ENCODE assay signal across 19 mouse cellular contexts in the genomic region with DNA sequence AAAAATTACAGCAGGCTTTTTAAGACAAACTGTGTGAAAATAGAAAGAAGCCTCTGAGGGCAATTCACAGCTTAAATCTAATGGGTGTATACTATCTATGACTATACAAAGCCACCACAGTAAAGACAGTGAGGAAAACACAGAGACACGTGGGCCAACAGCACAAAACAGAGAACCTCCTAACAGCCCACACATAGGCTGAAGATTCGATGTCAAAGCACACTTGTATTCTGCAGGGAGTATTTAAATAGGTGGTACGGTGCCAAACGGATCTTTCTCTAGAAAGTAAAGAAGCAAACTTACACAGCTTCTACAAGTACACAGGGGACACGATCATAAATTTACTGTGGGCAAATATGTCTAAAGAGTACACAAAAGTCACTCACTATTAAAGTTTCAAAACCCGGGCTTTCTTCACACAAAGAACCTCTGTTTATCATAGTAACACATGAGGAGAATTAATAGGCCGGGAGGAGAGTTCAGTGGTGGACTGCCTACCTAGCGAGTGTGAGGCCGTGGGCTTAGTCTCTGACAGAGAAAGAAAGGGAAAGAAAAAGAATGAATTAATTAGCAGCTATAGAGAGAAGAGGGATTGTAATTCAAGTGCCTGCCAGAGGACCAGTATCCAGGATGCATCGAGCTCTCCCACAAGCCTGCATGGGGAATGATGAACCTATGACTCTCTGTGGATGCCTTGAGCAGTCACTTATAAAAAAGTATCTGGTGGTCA.
DNase-seq lines count a peak whose midpoint lies in the region; ATAC-seq lines count a peak whose summit lies in the region.
"Had no signal": no experiment of that assay in that cellular context is flagged by ENCODE, and none has a peak within 500 bp of the region (broad histone marks: within the 10 kb centered on the region; RNA-seq: fewer than 3 reads in every experiment).

No protein-coding gene starts in this region.

- no peak overlapping the region for H3K27ac ChIP-seq in forebrain, embryonic 11.5 days (ENCODE audit: low read depth, low read length)
- H3K27ac ChIP-seq in forebrain, embryonic 10.5 days = no peak overlapping the region
- H3K27ac ChIP-seq in hindbrain, embryonic 11.5 days (ENCODE audit: low read depth, low read length) = no peak overlapping the region
- H3K27ac ChIP-seq in midbrain, embryonic 11.5 days (ENCODE audit: low read depth, low read length) = no peak overlapping the region
- H3K27ac ChIP-seq in neural tube, embryonic 14.5 days (ENCODE audit: low read depth, low read length) = no peak overlapping the region
- H3K27ac ChIP-seq: embryonic facial prominence, embryonic 15.5 days; heart, adult 2 months; intestine, embryonic 15.5 days had no signal

- peak; percentile 61 for ATAC-seq in forebrain, embryonic 11.5 days (replicated peaks; ENCODE audit: low FRiP score)
- 0 out of 2 replicates have a peak, but pooled peaks have one; percentile 40 for ATAC-seq in hindbrain, embryonic 11.5 days (ENCODE audit: low FRiP score)
- ATAC-seq in midbrain, embryonic 11.5 days (ENCODE audit: low FRiP score) = peak; percentile 74; the same call in 1 of the 2 replicates
- ATAC-seq in neural tube, embryonic 14.5 days (ENCODE audit: low read depth) = peak; percentile 88
- ATAC-seq: intestine, embryonic 15.5 days had no signal

- H3K4me1 ChIP-seq in forebrain, embryonic 11.5 days (replicated peaks; ENCODE audit: control insufficient read depth, insufficient read depth, low read length) = 0 out of 2 replicates have a peak, but pooled peaks cover 2% of the 10 kb centered on the region
- H3K4me1 ChIP-seq in forebrain, embryonic 10.5 days = peaks cover 12% of the 10 kb centered on the region
- no peaks in the 10 kb centered on the region for H3K4me1 ChIP-seq in hindbrain, embryonic 11.5 days (replicated peaks; ENCODE audit: control insufficient read depth, insufficient read depth, low read length)
- peaks cover 2% of the 10 kb centered on the region; the same call in 1 of the 2 replicates for H3K4me1 ChIP-seq in midbrain, embryonic 11.5 days (ENCODE audit: control insufficient read depth, insufficient read depth, low read length)
- no peaks in the 10 kb centered on the region for H3K4me1 ChIP-seq in neural tube, embryonic 14.5 days (ENCODE audit: control insufficient read depth, insufficient read depth, low read length)

- no peaks in the 10 kb centered on the region for H3K36me3 ChIP-seq in forebrain, embryonic 11.5 days (ENCODE audit: control insufficient read depth, insufficient read depth, low read length)
- no peaks in the 10 kb centered on the region for H3K36me3 ChIP-seq in forebrain, embryonic 10.5 days (replicated peaks)
- no peaks in the 10 kb centered on the region for H3K36me3 ChIP-seq in hindbrain, embryonic 11.5 days (ENCODE audit: control insufficient read depth, insufficient read depth, low read length)
- no peaks in the 10 kb centered on the region for H3K36me3 ChIP-seq in midbrain, embryonic 11.5 days (ENCODE audit: control insufficient read depth, insufficient read depth, low read length)
- H3K36me3 ChIP-seq in neural tube, embryonic 14.5 days (ENCODE audit: control insufficient read depth, insufficient read depth, low read length) = no peaks in the 10 kb centered on the region
- H3K36me3 ChIP-seq: embryonic facial prominence, embryonic 15.5 days; intestine, embryonic 15.5 days had no signal

- H3K9me3 ChIP-seq in forebrain, embryonic 11.5 days (ENCODE audit: control insufficient read depth, low read length) = no peaks in the 10 kb centered on the region
- no peaks in the 10 kb centered on the region for H3K9me3 ChIP-seq in forebrain, embryonic 10.5 days
- H3K9me3 ChIP-seq in hindbrain, embryonic 11.5 days (ENCODE audit: control insufficient read depth, low read length) = no peaks in the 10 kb centered on the region
- H3K9me3 ChIP-seq in midbrain, embryonic 11.5 days (ENCODE audit: control insufficient read depth, low read length) = no peaks in the 10 kb centered on the region
- no peaks in the 10 kb centered on the region for H3K9me3 ChIP-seq in neural tube, embryonic 14.5 days (ENCODE audit: control insufficient read depth, low read length)
- H3K9me3 ChIP-seq: embryonic facial prominence, embryonic 15.5 days; intestine, embryonic 15.5 days had no signal

- no peak overlapping the region for H3K9ac ChIP-seq in forebrain, embryonic 11.5 days (ENCODE audit: low read length)
- no peak overlapping the region for H3K9ac ChIP-seq in hindbrain, embryonic 11.5 days (ENCODE audit: low read depth, low read length)
- H3K9ac ChIP-seq in midbrain, embryonic 11.5 days (ENCODE audit: low read length) = no peak overlapping the region
- no peak overlapping the region for H3K9ac ChIP-seq in neural tube, embryonic 14.5 days (replicated peaks; ENCODE audit: low read depth, low read length)
- H3K9ac ChIP-seq: embryonic facial prominence, embryonic 15.5 days; intestine, embryonic 15.5 days had no signal

- WGBS in forebrain, embryonic 11.5 days = 48% methylated on average over 10 of the region's 10 CpGs
- 70% methylated on average over 10 of the region's 10 CpGs for WGBS in forebrain, embryonic 10.5 days
- 62% methylated on average over 10 of the region's 10 CpGs for WGBS in hindbrain, embryonic 11.5 days
- 52% methylated on average over 10 of the region's 10 CpGs for WGBS in midbrain, embryonic 11.5 days
- WGBS in neural tube, embryonic 14.5 days = 29% methylated on average over 10 of the region's 10 CpGs

- no peak overlapping the region for H3K4me2 ChIP-seq in forebrain, embryonic 11.5 days (ENCODE audit: low read depth, low read length, severe bottlenecking)
- H3K4me2 ChIP-seq in hindbrain, embryonic 11.5 days (replicated peaks; ENCODE audit: low read depth, low read length) = no peak overlapping the region
- no peak overlapping the region for H3K4me2 ChIP-seq in midbrain, embryonic 11.5 days
- H3K4me2 ChIP-seq in neural tube, embryonic 14.5 days (ENCODE audit: low read depth, low read length) = no peak overlapping the region
- H3K4me2 ChIP-seq: embryonic facial prominence, embryonic 15.5 days; intestine, embryonic 15.5 days had no signal

- DNase-seq in forebrain, embryonic 11.5 days (ENCODE audit: low spot score) = no peak
- no peak for DNase-seq in forebrain, embryonic 10.5 days (ENCODE audit: extremely low spot score, low spot score)
- no peak for DNase-seq in hindbrain, embryonic 11.5 days (ENCODE audit: low spot score)
- peak; percentile 87 for DNase-seq in midbrain, embryonic 11.5 days (ENCODE audit: low spot score, missing footprints)
- DNase-seq in frontal cortex, postnatal 10 days (ENCODE audit: low spot score in 2 of 2) = no peak
- DNase-seq in T-cell, adult 2 months (ENCODE audit: low spot score) = no peak
- DNase-seq in heart, adult 8-10 months (ENCODE audit: low spot score) = no peak
- DNase-seq: adrenal gland, postnatal 10 days; cerebellum, adult 8-10 months; heart, adult 2 months; heart, postnatal 10 days; kidney, postnatal 4 days; liver; lung, adult 18-20 months; lung, postnatal 36 days had no signal

- H3K27me3 ChIP-seq in forebrain, embryonic 11.5 days (ENCODE audit: control insufficient read depth, insufficient read depth, low read length) = no peaks in the 10 kb centered on the region
- H3K27me3 ChIP-seq in forebrain, embryonic 10.5 days (ENCODE audit: poor library complexity, severe bottlenecking) = no peaks in the 10 kb centered on the region
- H3K27me3 ChIP-seq in hindbrain, embryonic 11.5 days (ENCODE audit: control insufficient read depth, insufficient read depth, low read length) = no peaks in the 10 kb centered on the region
- no peaks in the 10 kb centered on the region for H3K27me3 ChIP-seq in midbrain, embryonic 11.5 days (ENCODE audit: control insufficient read depth, insufficient read depth, low read length)
- H3K27me3 ChIP-seq in neural tube, embryonic 14.5 days (ENCODE audit: control insufficient read depth, insufficient read depth, low read length) = no peaks in the 10 kb centered on the region
- H3K27me3 ChIP-seq: CH12.LX; embryonic facial prominence, embryonic 15.5 days; intestine, embryonic 15.5 days had no signal

- no peak overlapping the region for H3K4me3 ChIP-seq in forebrain, embryonic 11.5 days (ENCODE audit: low read depth, low read length)
- H3K4me3 ChIP-seq in forebrain, embryonic 10.5 days = no peak overlapping the region
- no peak overlapping the region for H3K4me3 ChIP-seq in hindbrain, embryonic 11.5 days (ENCODE audit: low read depth, low read length)
- H3K4me3 ChIP-seq in midbrain, embryonic 11.5 days (ENCODE audit: low read depth, low read length) = no peak overlapping the region
- H3K4me3 ChIP-seq in neural tube, embryonic 14.5 days (ENCODE audit: low read depth, low read length) = no peak overlapping the region
- H3K4me3 ChIP-seq: embryonic facial prominence, embryonic 15.5 days; heart, adult 2 months; intestine, embryonic 15.5 days had no signal
